Mouse (Mus musculus) limb, embryonic 15.5 days (tissue): ENCODE results near the gene Gm19668. TPM values are rescaled to one million over a fixed set of nuclear protein-coding genes. Genes with fewer than 3 reads are reported as not detected.

Experiments
- ATAC-seq: fragments of 200-750 bp; cut with Nextera tagmentation; 2 replicates; pipeline ENCODE4 v1.8.0; 2017; ENCODE audit warnings: low read depth, moderate TSS enrichment; ENCODE audit not compliant: insufficient number of reproducible peaks, low FRiP score, low TSS enrichment
- H3K27ac ChIP-seq: fragments of 300-500 bp; sonication (generic); 2 replicates; pipeline ENCODE4 v1.5.1; 2015; ENCODE audit warnings: moderate library complexity, mild to moderate bottlenecking, inconsistent platforms
- H3K27me3 ChIP-seq: fragments of 300-500 bp; sonication (generic); 2 replicates; pipeline ENCODE4 v1.6.1; 2015; ENCODE audit warnings: inconsistent platforms
- H3K36me3 ChIP-seq: fragments of 300-500 bp; sonication (generic); 2 replicates; pipeline ENCODE4 v1.6.1; 2015; ENCODE audit warnings: inconsistent platforms
- H3K4me1 ChIP-seq: fragments of 300-500 bp; sonication (generic); 2 replicates; pipeline ENCODE4 v1.6.1; 2015; ENCODE audit warnings: inconsistent platforms
- H3K4me2 ChIP-seq: fragments of 300-500 bp; sonication (generic); 2 replicates; pipeline ENCODE4 v1.6.1; 2015; ENCODE audit warnings: mild to moderate bottlenecking, inconsistent platforms
- H3K4me3 ChIP-seq: fragments of 300-500 bp; sonication (generic); 2 replicates; pipeline ENCODE4 v1.5.1; 2015; ENCODE audit warnings: mild to moderate bottlenecking, inconsistent platforms
- H3K9ac ChIP-seq: fragments of 300-500 bp; sonication (generic); 2 replicates; pipeline ENCODE4 v1.6.1; 2015; ENCODE audit warnings: inconsistent platforms
- H3K9me3 ChIP-seq: fragments of 300-500 bp; sonication (generic); 2 replicates; pipeline ENCODE4 v1.6.1; 2016; ENCODE audit warnings: inconsistent platforms
- WGBS: fragments of 180-500 bp; shearing (Covaris S2); methylation state at CpG from one replicate; pipeline ENCODE4 v1.1.7; 2015; 5-methylcytosine and 5-hydroxymethylcytosine counted together
- polyA plus RNA-seq: library from polyadenylated mRNA; unstranded; fragments of >200 nt; fragmentation: Nextera tagmentation; extraction: Ambion mirVana; gene quantifications from 2 replicates; pipeline ENCODE4 v1.2.1, GENCODE M21; 2015

The Gm19668 gene
- polyA plus RNA-seq: not detected in 2 replicates

- no peak within 1 kb of the TSS for H3K4me3 ChIP-seq
- no peak for ATAC-seq
- H3K36me3 ChIP-seq: no peaks in the 10 kb centered on the region
- no peaks in the 10 kb centered on the region for H3K27me3 ChIP-seq
- no peaks in the 10 kb centered on the region for H3K4me1 ChIP-seq
- WGBS: 42% methylated on average over 8 of the region's 8 CpGs
- no peak within 1 kb of the TSS for H3K27ac ChIP-seq
- H3K4me2 ChIP-seq: no peak within 1 kb of the TSS
- H3K9ac ChIP-seq: no peak within 1 kb of the TSS
- H3K9me3 ChIP-seq: no peaks in the 10 kb centered on the region
These were observed at the start of gene Gm19668 for GRCm38 (mm10) chr10:77798921-77799508. Gene Gm19668 (minus strand): TSS chr10:77799133.

- Histone ChIP-seq H3K36me3 (no peaks in the 10 kb centered on the region), H3K27me3 (no peaks in the 10 kb centered on the region), H3K4me2 (no peak overlapping the region), H3K27ac (no peak overlapping the region), H3K9ac (no peak overlapping the region), H3K4me3 (no peak overlapping the region), H3K4me1 (no peaks in the 10 kb centered on the region), H3K9me3 (no peaks in the 10 kb centered on the region)
- 82% methylated on average over 2 of the region's 2 CpGs for WGBS
- no peak for ATAC-seq
These were observed 48.6 kb upstream of the Gm19668 start for GRCm38 (mm10) chr10:77847538-77847937.

DNA sequence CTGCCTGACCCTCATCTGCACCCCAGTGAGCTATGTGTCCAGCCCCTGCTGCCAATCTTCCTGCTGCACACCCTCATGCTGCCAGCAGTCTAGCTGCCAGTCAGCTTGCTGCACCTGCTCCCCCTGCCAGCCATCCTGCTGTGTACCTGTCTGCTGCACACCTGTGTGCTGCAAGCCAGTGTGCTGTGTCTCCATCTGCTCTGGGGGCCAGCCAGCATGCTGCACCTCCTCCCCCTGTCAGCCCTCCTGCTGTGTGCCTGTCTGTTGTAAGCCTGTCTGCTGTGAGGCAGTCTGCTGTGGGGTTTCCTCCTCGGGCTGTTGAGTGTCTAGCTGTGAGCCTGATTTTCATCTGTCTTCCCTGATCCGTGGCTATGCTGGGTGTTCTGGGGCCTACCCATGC is 48.0 kb upstream of the Gm19668 start:
- no peak overlapping the region for H3K27ac ChIP-seq
- WGBS: 21% methylated on average over 2 of the region's 2 CpGs
- H3K36me3 ChIP-seq: no peaks in the 10 kb centered on the region
- no peaks in the 10 kb centered on the region for H3K27me3 ChIP-seq
- H3K4me1 ChIP-seq: no peaks in the 10 kb centered on the region
- no peak overlapping the region for H3K4me3 ChIP-seq
- no peaks in the 10 kb centered on the region for H3K9me3 ChIP-seq
- ATAC-seq: no peak
- no peak overlapping the region for H3K4me2 ChIP-seq
- H3K9ac ChIP-seq: no peak overlapping the region

DNA sequence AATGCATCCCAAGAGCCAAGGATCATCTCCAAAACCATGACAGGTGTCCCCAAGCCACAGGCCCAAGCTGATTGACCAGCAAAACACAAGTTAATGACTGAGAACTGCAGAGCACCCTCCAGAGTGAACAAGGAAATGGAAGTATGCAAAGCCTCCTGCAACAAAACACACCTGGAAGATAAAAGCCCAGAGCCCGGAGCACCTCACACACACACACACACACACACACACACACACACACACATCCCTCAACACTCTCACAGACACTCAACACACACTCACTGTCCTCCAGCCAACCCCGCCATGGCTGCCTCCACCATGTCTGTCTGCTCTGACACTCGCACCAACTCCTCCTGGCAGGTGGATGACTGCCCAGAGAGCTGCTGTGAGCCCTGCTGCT is 47.6 kb upstream of the Gm19668 start, which contains the start of gene Gm36176:
Gene Gm36176 (plus strand): TSS at position 301 of the 400 bp plus-strand sequence.
- Histone ChIP-seq H3K9ac (no peak within 1 kb of the TSS), H3K4me1 (no peaks in the 10 kb centered on the region), H3K4me3 (no peak within 1 kb of the TSS), H3K4me2 (no peak within 1 kb of the TSS), H3K36me3 (no peaks in the 10 kb centered on the region), H3K9me3 (no peaks in the 10 kb centered on the region), H3K27me3 (no peaks in the 10 kb centered on the region), H3K27ac (no peak within 1 kb of the TSS)
- 81% methylated on average over 2 of the region's 3 CpGs for WGBS
- ATAC-seq: no peak

DNA sequence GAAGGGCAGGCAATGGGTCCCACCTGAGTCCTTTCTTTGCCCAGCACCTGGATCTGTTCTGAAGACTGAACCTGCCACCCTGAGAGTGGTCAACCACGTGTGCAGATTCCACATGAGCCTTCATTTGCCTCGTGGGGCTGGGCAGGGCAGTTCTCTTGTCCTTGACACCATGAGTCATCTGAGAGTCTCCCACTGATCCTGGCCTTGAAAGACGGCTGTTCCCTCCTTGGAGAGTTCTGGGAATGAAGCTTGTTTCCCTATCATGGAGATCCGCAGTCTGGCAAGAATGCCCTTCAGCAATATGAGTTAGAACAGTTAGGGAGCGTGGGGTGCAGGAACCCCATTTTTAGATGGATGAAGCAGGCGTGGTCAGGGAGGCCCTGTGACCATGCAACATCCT is 40.1 kb upstream of the Gm19668 start:
- no peak overlapping the region for H3K9ac ChIP-seq
- H3K27me3 ChIP-seq: no peaks in the 10 kb centered on the region
- no peaks in the 10 kb centered on the region for H3K36me3 ChIP-seq
- no peak overlapping the region for H3K27ac ChIP-seq
- WGBS: 69% methylated on average over 6 of the region's 6 CpGs
- H3K4me3 ChIP-seq: no peak overlapping the region
- no peak for ATAC-seq
- no peaks in the 10 kb centered on the region for H3K4me1 ChIP-seq
- H3K9me3 ChIP-seq: no peaks in the 10 kb centered on the region
- no peak overlapping the region for H3K4me2 ChIP-seq

DNA sequence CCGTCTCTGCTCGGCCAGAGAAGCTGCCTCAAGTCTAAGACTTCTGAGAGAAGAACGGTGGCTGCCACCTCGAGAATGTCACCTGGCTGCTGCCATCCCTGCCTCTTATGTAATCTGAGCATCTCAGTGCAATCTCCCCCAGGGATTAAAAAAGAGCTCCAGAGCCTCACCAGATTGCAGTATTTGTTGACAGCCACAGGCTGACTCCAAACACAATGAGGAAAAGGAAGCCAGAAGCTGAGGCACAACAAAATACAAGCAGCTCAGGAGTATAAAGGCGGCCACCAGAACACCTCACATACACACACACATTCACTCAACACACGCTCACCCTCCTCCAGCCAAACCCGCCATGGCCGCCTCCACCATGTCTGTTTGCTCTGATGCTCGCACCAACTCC is 36.7 kb upstream of the Gm19668 start, which contains the start of gene Krtap10-10:
Gene Krtap10-10 (plus strand): TSS at position 301 of the 400 bp plus-strand sequence.
- Histone ChIP-seq H3K9ac (no peak within 1 kb of the TSS), H3K4me3 (no peak within 1 kb of the TSS)
- WGBS: 68% methylated on average over 9 of the region's 9 CpGs

DNA sequence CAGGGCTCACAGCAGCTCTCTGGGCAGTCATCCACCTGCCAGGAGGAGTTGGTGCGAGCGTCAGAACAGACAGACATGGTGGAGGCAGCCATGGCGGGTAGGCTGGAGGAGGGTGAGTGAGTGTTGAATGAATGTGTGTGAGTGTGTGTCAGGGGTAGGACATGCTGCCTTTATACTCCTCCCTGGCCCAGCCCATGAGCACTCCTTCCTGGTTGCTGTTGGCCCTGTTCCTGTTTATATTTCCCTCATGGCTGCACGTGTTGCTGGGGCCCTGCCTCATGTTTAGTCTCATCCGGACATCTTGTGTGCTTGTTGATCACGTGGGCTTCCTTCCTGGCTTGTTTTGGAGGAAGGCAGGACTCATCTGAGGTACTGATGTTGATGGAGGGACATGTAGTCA is 28.0 kb upstream of the Gm19668 start, which contains the start of gene Krtap10-4:
Gene Krtap10-4 (minus strand): TSS at position 145 of the 400 bp plus-strand sequence.
- ATAC-seq: no peak
- Histone ChIP-seq H3K9ac (no peak within 1 kb of the TSS), H3K4me1 (no peaks in the 10 kb centered on the region), H3K27me3 (no peaks in the 10 kb centered on the region), H3K9me3 (no peaks in the 10 kb centered on the region), H3K4me2 (no peak within 1 kb of the TSS), H3K36me3 (no peaks in the 10 kb centered on the region), H3K27ac (no peak within 1 kb of the TSS), H3K4me3 (no peak within 1 kb of the TSS)
- WGBS: 69% methylated on average over 6 of the region's 6 CpGs

More for the DNA sequence above, 36.7 kb upstream of the Gm19668 start, which contains the start of gene Krtap10-10:
- Histone ChIP-seq H3K27ac (no peak within 1 kb of the TSS), H3K9me3 (no peaks in the 10 kb centered on the region), H3K36me3 (no peaks in the 10 kb centered on the region), H3K4me2 (no peak within 1 kb of the TSS), H3K27me3 (no peaks in the 10 kb centered on the region), H3K4me1 (no peaks in the 10 kb centered on the region)
- ATAC-seq: no peak

GRCm38 (mm10) chr10:77819203-77819602 is 20.3 kb upstream of the Gm19668 start:
- Histone ChIP-seq H3K9me3 (no peaks in the 10 kb centered on the region), H3K9ac (no peak overlapping the region), H3K27me3 (no peaks in the 10 kb centered on the region), H3K4me2 (no peak overlapping the region), H3K4me3 (no peak overlapping the region), H3K27ac (no peak overlapping the region), H3K36me3 (no peaks in the 10 kb centered on the region), H3K4me1 (no peaks in the 10 kb centered on the region)
- 31% methylated on average over 4 of the region's 4 CpGs for WGBS
- ATAC-seq: no peak

DNA sequence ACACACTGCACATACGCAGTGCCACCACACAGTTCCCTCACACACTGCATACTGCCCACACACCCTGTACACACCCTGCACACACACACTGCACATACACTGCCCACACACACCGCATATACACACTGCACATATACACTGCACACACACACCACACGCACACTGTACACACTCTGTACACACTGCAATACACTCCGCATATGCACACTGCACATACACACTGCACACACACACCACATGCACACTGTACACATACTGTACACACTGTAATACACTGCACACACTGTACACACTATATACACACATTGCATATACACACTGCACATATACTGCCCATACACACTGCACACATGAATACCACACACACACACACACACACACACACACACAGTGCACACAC is 19.6 kb upstream of the Gm19668 start:
- no peaks in the 10 kb centered on the region for H3K27me3 ChIP-seq
- H3K27ac ChIP-seq: no peak overlapping the region
- H3K9ac ChIP-seq: no peak overlapping the region
- H3K9me3 ChIP-seq: no peaks in the 10 kb centered on the region
- 92% methylated on average over 4 of the region's 4 CpGs for WGBS
- H3K4me3 ChIP-seq: no peak overlapping the region
- no peak overlapping the region for H3K4me2 ChIP-seq
- no peaks in the 10 kb centered on the region for H3K4me1 ChIP-seq
- ATAC-seq: peak; percentile 54; the same call in 1 of the 2 replicates
- no peaks in the 10 kb centered on the region for H3K36me3 ChIP-seq

GRCm38 (mm10) chr10:77815514-77815913 is 16.6 kb upstream of the Gm19668 start:
- WGBS: 20% methylated on average over 5 of the region's 5 CpGs
- H3K4me3 ChIP-seq: no peak overlapping the region
- no peak for ATAC-seq
- H3K27me3 ChIP-seq: no peaks in the 10 kb centered on the region
- no peak overlapping the region for H3K27ac ChIP-seq
- no peaks in the 10 kb centered on the region for H3K9me3 ChIP-seq
- H3K4me1 ChIP-seq: no peaks in the 10 kb centered on the region
- no peaks in the 10 kb centered on the region for H3K36me3 ChIP-seq
- H3K4me2 ChIP-seq: no peak overlapping the region
- no peak overlapping the region for H3K9ac ChIP-seq

DNA sequence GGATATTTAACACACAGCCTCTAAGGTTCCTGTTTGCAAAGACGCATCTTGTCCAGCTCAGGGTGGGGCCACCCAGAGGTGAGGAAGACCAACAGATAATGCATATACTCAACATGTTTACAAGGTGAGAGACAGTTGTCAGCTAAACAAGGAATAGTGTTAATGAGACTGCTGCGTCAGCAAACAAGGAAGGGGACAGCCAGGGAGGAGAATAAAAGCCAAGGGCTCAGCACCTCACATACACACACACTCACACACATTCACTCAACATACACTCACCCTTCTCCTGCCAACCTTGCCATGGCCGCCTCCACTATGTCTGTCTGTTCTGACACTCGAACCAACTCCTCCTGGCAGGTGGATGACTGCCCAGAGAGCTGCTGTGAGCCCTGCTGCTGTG is 15.4 kb upstream of the Gm19668 start, which contains the start of gene Gm2696:
Gene Gm2696 (plus strand): TSS at position 301 of the 400 bp plus-strand sequence.
- Histone ChIP-seq H3K9me3 (no peaks in the 10 kb centered on the region), H3K27me3 (no peaks in the 10 kb centered on the region), H3K36me3 (no peaks in the 10 kb centered on the region), H3K4me3 (no peak within 1 kb of the TSS), H3K4me1 (no peaks in the 10 kb centered on the region), H3K4me2 (no peak within 1 kb of the TSS), H3K9ac (no peak within 1 kb of the TSS), H3K27ac (no peak within 1 kb of the TSS)
- ATAC-seq: no peak
- WGBS: 46% methylated on average over 4 of the region's 4 CpGs

- Histone ChIP-seq H3K9me3 (no peaks in the 10 kb centered on the region), H3K36me3 (no peaks in the 10 kb centered on the region), H3K27ac (no peak within 1 kb of the TSS), H3K4me1 (no peaks in the 10 kb centered on the region), H3K9ac (no peak within 1 kb of the TSS), H3K27me3 (no peaks in the 10 kb centered on the region), H3K4me2 (no peak within 1 kb of the TSS), H3K4me3 (no peak within 1 kb of the TSS)
- 67% methylated on average over 5 of the region's 5 CpGs for WGBS
- ATAC-seq: no peak
These were observed 12.8 kb upstream of the Gm19668 start, which contains the start of gene Gm9507 for GRCm38 (mm10) chr10:77811743-77812142. Gene Gm9507 (minus strand): TSS chr10:77811843.
